Mouse (Mus musculus): ENCODE measurements around the gene Vps13d.
A peak's percentile ranks its signal among the peaks of the same experiment; 100 is the strongest.

The Vps13d gene

DNA sequence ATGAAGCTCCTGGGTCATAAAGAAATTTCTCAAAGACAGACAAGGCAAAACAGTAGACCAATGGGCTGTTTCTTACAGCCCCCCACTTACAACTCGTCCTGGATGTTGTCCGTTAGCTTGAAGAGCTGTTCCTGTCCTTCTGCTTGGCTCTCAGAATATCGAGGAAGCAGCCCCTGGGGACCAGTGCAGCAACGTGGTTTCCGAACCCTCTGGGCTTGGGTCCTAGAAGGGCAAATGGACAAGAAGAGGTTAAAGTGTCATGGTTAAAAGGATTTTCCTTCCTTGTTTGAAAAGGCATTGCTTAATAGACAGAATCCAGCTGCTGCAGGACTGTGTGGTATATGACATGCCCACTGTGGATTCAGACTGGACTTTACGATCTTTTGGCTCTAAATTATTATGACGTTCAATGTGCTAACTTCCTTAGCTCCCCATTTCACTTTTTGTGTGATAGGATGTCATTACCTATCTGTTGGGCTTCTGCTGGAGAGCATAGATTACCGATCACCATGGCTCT is 211.5 kb downstream of the Vps13d start:
- DNase-seq (ENCODE audit: inconsistent age in 2 of 2, low spot score in 1 of 2), result peak in 1 of 2 experiments; percentile 50

DNA sequence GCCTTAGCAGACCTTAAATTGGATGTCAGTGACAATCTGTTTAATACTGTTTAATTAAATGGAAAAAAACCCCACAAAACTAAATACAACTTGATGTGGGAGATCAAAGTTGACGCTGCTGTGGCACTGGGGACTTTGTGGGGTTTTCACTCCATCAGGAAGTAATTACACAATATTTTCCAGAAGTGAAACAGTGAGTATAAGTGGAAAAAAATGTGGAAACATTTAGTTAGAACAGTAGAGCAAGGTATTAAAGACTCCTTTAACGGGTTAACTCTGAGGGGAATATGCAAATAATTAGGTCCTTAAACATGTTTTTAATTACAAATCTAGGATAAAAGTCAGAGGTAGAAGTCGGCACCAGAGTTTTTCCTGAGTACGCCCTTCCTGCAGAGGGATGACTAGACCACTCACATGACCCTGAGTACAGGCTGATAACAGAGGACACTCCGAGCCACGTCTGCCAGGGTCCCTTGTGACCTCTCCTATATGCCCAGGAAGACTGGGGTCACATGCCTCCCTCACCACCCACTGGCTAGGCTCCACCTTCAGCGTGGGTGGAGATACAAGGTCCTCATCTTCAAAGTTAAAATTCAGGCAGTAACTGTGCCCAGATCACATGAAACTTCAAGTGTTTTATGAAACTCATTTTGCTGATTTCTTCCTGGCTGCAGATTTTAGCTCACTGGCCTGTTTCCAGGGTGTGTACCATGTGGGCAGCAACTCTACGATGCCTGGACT is 213.8 kb downstream of the Vps13d start:
- DNase-seq (ENCODE audit: inconsistent age in 2 of 2, low spot score in 1 of 2), result peak; percentile 84 to 89

GRCm38 (mm10) chr4:144980110-144980509 is 214.7 kb downstream of the Vps13d start:
- no peak for DNase-seq (ENCODE audit: inconsistent age in 2 of 2, low spot score in 1 of 2)

GRCm38 (mm10) chr4:144978039-144978438 is 216.8 kb downstream of the Vps13d start:
- no peak for DNase-seq (ENCODE audit: inconsistent age in 2 of 2, low spot score in 1 of 2)

- no peak for DNase-seq (ENCODE audit: inconsistent age in 2 of 2, low spot score in 1 of 2)
Observed at GRCm38 (mm10) chr4:144977057-144977456, 217.7 kb downstream of the Vps13d start.

DNA sequence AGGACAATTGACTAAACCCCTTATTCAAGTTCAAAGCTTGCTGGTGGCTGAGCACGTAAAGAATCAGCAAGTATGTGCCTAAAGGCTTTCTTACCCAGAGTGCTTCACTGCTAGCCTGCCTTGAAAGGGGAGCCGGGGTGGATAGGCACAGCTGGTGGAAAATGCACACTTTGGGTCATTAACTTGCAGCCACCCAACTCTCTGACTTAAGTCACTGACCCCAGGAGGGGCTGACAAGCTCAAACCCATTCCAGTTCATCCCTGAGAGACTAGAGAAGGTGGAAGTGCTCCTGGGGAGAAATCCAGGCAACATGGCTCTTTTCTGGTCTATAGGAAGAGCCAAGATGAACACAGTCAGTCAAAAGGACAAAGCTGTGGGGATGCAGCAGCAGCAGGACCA is 219.3 kb downstream of the Vps13d start:
- DNase-seq (ENCODE audit: inconsistent age in 2 of 2, low spot score in 1 of 2), result no peak

- no peak for DNase-seq (ENCODE audit: inconsistent age in 2 of 2, low spot score in 1 of 2)
Observed at GRCm38 (mm10) chr4:144974458-144974857, 220.3 kb downstream of the Vps13d start.

DNA sequence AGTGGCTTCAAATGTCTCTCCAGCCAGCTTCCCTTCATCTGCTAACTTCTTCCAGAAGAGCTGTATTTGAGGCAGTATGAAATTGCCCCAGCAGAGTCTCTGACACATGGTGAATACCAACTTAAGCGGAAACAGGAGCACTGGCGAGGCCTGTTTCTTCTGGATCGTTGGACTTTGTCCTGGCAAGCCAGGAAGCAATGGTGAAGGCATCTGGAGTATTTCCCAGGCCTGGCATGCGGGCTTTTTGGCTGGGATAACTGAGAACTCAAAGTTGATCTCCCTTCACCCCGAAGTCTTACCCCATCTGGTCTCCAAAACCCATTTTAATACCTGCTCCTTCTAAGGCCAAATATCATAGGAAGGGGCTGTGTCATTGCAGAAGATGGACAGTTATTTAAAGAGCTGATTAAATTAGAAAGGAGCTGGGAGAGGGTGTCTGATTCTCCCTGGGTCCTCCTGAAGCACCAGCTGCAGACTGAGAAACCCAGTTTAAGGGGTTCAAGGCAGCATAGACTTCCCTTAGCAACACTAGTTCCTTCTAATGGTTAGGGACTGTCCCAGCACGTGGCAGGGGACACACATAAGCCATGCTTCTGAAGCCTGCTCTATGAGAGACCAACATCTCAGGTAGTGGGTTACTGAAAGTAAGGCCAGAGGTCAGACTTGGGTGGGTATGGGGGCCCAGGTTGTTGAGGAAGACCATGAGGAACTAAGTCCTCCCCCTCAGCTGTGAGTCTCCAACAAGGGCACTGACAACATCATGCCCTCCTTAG is 221.7 kb downstream of the Vps13d start:
- DNase-seq (ENCODE audit: inconsistent age in 2 of 2, low spot score in 1 of 2), result peak in 1 of 2 experiments; percentile 61

GRCm38 (mm10) chr4:144971048-144971447 is 223.8 kb downstream of the Vps13d start:
- DNase-seq (ENCODE audit: inconsistent age in 2 of 2, low spot score in 1 of 2), result no peak

DNA sequence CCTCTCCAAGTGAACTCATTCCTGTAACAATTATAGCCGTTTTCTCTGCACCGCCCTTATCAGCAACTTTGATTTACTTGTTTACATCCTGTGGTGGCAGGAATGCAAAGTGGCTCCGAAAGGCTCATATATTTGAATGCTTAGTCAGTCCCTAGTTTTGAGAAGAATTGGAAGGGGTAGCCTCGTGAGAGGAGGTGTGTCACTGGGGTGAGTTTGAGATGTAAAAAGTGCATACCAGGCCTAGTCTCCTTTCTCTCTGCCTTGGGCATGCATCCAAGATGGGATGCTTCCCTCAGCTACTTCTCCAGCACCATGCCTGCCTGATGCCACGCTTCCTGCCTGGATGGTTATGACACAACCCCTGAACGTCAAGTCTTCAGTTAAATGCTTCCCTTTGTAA is 225.8 kb downstream of the Vps13d start:
- DNase-seq (ENCODE audit: inconsistent age in 2 of 2, low spot score in 1 of 2), result no peak

DNA sequence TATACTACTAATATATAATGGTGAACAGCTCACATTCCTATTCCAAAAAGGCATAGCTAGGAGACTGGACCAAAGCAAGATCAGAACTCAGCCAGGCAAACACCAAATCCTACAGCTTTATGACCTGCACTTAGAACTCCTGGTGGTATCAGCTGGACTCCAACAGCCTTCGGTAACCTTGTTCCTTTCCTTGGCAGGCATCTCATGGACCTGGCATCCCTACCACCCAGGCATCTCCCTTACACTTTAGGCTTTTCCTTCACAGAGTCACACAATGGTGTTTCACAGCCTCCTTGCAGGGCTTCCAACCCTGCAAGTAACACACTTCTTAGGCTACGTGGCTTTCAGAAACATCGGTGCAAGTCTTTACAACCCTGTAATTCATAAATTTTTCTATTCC is 226.4 kb downstream of the Vps13d start:
- no peak for DNase-seq (ENCODE audit: inconsistent age in 2 of 2, low spot score in 1 of 2)

DNA sequence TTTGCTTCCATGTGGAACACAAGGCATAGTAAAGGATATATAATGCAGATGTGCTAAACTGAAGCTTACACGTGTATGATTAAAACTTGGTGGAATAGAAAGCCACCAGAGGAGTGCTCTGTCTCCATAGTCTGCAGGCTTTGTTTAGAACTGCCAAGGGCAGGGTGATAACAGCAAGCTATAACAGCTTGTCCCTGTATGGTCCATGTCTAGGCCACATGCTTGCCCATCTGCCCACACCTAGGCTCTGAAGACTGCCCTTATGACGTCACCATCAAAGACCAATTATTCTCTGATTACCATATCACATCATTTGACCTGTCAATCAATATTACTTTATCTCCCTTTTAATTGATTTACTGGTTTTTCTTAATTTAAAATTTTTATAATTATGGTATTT is 229.6 kb downstream of the Vps13d start:
- DNase-seq (ENCODE audit: inconsistent age in 2 of 2, low spot score in 1 of 2), result no peak

- no peak for DNase-seq (ENCODE audit: inconsistent age in 2 of 2, low spot score in 1 of 2)
Observed at GRCm38 (mm10) chr4:144961696-144962095, 233.1 kb downstream of the Vps13d start.

DNA sequence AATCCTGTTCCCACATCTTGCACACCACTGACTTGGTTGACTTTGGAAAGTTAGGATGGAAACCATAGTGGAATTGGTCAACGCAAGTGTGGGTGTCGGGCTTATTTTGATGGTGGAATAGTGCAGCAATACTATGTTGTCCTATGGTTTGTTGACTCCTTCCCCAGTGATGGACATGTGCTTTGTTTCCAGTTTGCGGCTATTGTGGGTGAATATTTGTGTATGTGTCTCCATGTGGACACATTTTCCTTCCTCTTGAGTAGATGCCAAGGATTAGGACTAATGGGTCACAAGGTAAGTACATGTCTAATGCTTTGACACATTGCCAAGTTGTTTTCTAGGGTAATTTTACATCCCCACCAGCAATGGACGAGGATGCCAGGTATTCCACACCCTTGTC is 233.6 kb downstream of the Vps13d start:
- no peak for DNase-seq (ENCODE audit: inconsistent age in 2 of 2, low spot score in 1 of 2)

DNA sequence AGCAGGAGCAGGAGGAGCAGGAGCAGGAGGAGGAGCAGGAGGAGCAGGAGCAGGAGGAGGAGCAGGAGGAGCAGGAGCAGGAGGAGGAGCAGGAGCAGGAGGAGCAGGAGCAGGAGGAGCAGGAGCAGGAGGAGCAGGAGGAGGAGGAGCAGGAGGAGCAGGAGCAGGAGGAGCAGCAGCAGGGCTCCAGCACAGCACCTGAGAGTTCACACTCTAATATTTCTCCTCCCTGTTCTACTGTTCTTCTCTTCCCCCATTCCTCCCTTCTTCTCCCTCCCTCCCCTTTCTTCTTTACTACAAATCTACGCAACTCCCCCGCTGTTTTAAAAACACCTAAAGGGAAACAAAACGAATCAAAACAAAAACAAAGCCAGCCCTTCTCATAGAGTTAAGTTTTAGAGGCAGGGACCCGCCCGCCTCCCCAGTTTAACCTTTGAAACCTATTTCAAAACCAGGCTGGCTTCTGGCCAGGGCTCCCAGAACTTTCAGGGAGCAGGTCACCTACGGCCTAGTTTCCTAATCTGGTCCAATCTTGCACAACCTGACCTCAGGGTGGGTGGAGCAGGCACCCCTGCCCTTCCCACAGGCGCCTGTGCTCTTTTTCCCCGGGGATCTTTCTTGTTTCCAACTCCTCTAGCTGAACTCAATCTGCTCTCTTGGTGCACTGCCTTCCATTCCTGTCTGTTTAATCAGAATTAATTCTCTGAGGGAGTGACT is 234.5 kb downstream of the Vps13d start:
- DNase-seq (ENCODE audit: inconsistent age in 2 of 2, low spot score in 1 of 2), result peak; percentile 83 to 96

GRCm38 (mm10) chr4:144957721-144958120 is 237.1 kb downstream of the Vps13d start:
- peak; percentile 73 to 87 for DNase-seq (ENCODE audit: inconsistent age in 2 of 2, low spot score in 1 of 2)

DNA sequence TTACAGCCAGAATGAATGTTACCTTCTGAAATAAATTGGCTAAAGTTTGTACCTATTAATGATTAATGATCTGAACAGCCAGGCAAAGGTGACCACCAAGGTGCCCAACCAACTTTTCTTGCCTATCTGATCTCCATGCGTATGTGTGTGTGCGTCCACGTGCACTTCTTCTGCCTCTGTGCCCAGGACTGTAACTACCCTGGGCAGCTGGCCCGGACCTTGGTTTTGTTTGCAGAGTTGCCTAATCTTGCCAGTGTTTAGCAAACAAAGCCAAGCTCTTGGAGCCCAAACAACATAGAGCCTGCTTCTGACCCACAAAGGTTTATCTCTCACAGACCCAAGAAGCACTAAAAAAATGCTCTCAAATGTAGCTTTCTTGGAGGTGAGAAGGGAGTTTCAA is 237.6 kb downstream of the Vps13d start:
- DNase-seq (ENCODE audit: inconsistent age in 2 of 2, low spot score in 1 of 2), result peak; percentile 51 to 92

DNA sequence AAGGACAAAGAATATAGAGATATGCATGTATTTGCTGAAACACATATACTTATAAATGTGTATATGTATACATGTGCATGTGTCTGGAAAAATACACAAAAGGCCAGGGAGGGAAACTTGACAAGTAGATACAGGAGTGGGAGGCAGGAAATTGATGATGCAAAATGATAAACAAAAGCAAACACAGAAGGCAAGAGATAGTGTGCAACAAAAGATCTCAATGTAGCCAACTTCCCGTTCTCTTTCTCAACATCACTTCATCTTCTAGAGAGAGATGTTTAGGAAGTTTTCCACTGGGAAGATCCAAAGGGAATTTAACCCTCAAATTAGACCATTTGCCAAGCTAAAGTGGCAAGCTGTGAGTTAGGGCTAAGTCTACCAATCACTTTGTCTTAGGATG is 238.5 kb downstream of the Vps13d start:
- DNase-seq (ENCODE audit: inconsistent age in 2 of 2, low spot score in 1 of 2), result no peak

GRCm38 (mm10) chr4:144955863-144956262 is 238.9 kb downstream of the Vps13d start:
- peak; percentile 39 to 80 for DNase-seq (ENCODE audit: inconsistent age in 2 of 2, low spot score in 1 of 2)

GRCm38 (mm10) chr4:144953421-144953820 is 241.4 kb downstream of the Vps13d start:
- no peak for DNase-seq (ENCODE audit: inconsistent age in 2 of 2, low spot score in 1 of 2)

DNA sequence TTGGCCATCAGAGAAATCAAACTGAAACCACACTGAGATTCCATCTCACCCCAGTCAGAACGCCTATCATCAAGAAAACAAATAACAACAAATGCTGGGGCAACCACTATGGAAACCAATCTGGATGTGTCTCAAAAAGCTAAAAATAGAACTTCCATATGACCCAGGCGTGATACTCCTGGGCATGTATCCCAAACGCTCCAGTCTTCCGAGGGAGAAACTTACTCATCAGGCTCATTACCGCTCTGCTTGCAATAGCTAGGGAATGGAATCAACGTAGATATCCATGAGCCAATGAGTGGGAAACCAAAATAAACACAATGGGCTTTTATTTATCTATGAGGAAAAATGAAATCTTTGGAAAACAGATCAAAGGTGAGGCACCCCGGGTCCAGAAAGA is 242.9 kb downstream of the Vps13d start:
- no peak for DNase-seq (ENCODE audit: inconsistent age in 2 of 2, low spot score in 1 of 2)

- peak in 1 of 2 experiments; percentile 20 for DNase-seq (ENCODE audit: inconsistent age in 2 of 2, low spot score in 1 of 2)
Observed at GRCm38 (mm10) chr4:144950883-144951282, 243.9 kb downstream of the Vps13d start.

Measured in adrenal gland, adult (tissue).